Mouse (Mus musculus): Measurements from ENCODE around the gene Eif4e2.

GRCm38 (mm10) chr1:87204465-87204864, 9.2 kb upstream of the Eif4e2 start, which contains the start of gene Chrng:
- no peak for TF ChIP-seq CTCF (IDR thresholded peaks at IDR 0.05; ENCODE audit: borderline replicate concordance, insufficient read depth, low read depth, low read length)
- TF ChIP-seq POLR2A (IDR thresholded peaks at IDR 0.05; ENCODE audit: borderline replicate concordance, insufficient read depth, low read length), result no peak
